In genomic region chr11:36244491-36244882, GRCm38 (mm10) we compare ENCODE assay signal across 12 mouse cellular contexts.
DNase-seq lines count a peak whose midpoint lies in the region; ATAC-seq and TF ChIP-seq lines count a peak whose summit lies in the region.
"Had no signal": no experiment of that assay in that cellular context is flagged by ENCODE, and none has a peak within 500 bp of the region (broad histone marks: within the 10 kb centered on the region; RNA-seq: fewer than 3 reads in every experiment).

No protein-coding gene starts in this region.

- H3K27me3 ChIP-seq in hindbrain, embryonic 13.5 days, result no peaks in the 10 kb centered on the region
- 0 out of 2 replicates have a peak, but pooled peaks cover 5% of the 10 kb centered on the region for H3K27me3 ChIP-seq in hindbrain, embryonic 10.5 days (ENCODE audit: insufficient read depth, poor library complexity, severe bottlenecking)
- H3K27me3 ChIP-seq in embryonic facial prominence, embryonic 14.5 days (replicated peaks; ENCODE audit: control insufficient read depth, insufficient read depth, low read length), result no peaks in the 10 kb centered on the region
- H3K27me3 ChIP-seq in limb, embryonic 12.5 days, result no peaks in the 10 kb centered on the region

- 84% methylated on average over 11 of the region's 11 CpGs for WGBS in hindbrain, embryonic 13.5 days
- 90% methylated on average over 11 of the region's 11 CpGs for WGBS in hindbrain, embryonic 10.5 days
- WGBS in embryonic facial prominence, embryonic 14.5 days, result 78% methylated on average over 11 of the region's 11 CpGs
- 87% methylated on average over 11 of the region's 11 CpGs for WGBS in limb, embryonic 12.5 days

- no peak for ATAC-seq in hindbrain, embryonic 13.5 days (ENCODE audit: low FRiP score)
- no peak for ATAC-seq in embryonic facial prominence, embryonic 14.5 days (ENCODE audit: low read depth)
- ATAC-seq in limb, embryonic 12.5 days (ENCODE audit: insufficient number of reproducible peaks, insufficient read depth, low FRiP score, low TSS enrichment, low read depth), result no peak

- in situ Hi-C loops in ES-E14 (cut with MboI; ENCODE audit: low sequenced_read_pairs in 2 of 2, unreplicated experiment in 2 of 2), result no loop called here

- DNase-seq in hindbrain, embryonic 10.5 days (ENCODE audit: low spot score), result no peak
- no peak for DNase-seq in ES-E14 (ENCODE audit: low read depth, low spot score)
- no peak for DNase-seq in embryonic facial prominence, embryonic 14.5 days (ENCODE audit: low spot score)
- DNase-seq in ovary, postnatal 14 days (ENCODE audit: low spot score), result no peak
- no peak for DNase-seq in embryo, embryonic 9.5 days (ENCODE audit: extremely low spot score)
- DNase-seq: adrenal gland, adult 2 months; heart, postnatal 10 days; liver; lung, adult 2 months had no signal

- no peaks in the 10 kb centered on the region for H3K9me3 ChIP-seq in hindbrain, embryonic 13.5 days
- no peaks in the 10 kb centered on the region for H3K9me3 ChIP-seq in hindbrain, embryonic 10.5 days
- no peaks in the 10 kb centered on the region for H3K9me3 ChIP-seq in ES-E14 (ENCODE audit: control insufficient read depth, insufficient read depth, low read depth, low read length)
- H3K9me3 ChIP-seq in embryonic facial prominence, embryonic 14.5 days (ENCODE audit: control insufficient read depth, low read length), result no peaks in the 10 kb centered on the region
- H3K9me3 ChIP-seq in limb, embryonic 12.5 days, result no peaks in the 10 kb centered on the region

- H3K4me2 ChIP-seq in hindbrain, embryonic 13.5 days, result no peak overlapping the region
- H3K4me2 ChIP-seq in embryonic facial prominence, embryonic 14.5 days (ENCODE audit: low read depth, low read length), result peak overlapping the region; percentile 31; the same call in 1 of the 2 replicates
- H3K4me2 ChIP-seq in limb, embryonic 12.5 days, result no peak overlapping the region

- no peaks in the 10 kb centered on the region for H3K36me3 ChIP-seq in hindbrain, embryonic 13.5 days
- no peaks in the 10 kb centered on the region for H3K36me3 ChIP-seq in hindbrain, embryonic 10.5 days
- H3K36me3 ChIP-seq in ES-E14 (ENCODE audit: control insufficient read depth, insufficient read depth, low read length, poor library complexity, severe bottlenecking), result no peaks in the 10 kb centered on the region
- H3K36me3 ChIP-seq in embryonic facial prominence, embryonic 14.5 days (ENCODE audit: control insufficient read depth, insufficient read depth, low read length), result no peaks in the 10 kb centered on the region
- H3K36me3 ChIP-seq in limb, embryonic 12.5 days, result no peaks in the 10 kb centered on the region
- H3K36me3 ChIP-seq: G1E had no signal

- H3K27ac ChIP-seq in hindbrain, embryonic 13.5 days, result peak overlapping the region; percentile 77
- H3K27ac ChIP-seq in hindbrain, embryonic 10.5 days, result no peak overlapping the region
- peak overlapping the region; percentile 12; the same call in 1 of the 2 replicates for H3K27ac ChIP-seq in ES-E14 (ENCODE audit: insufficient read depth, low read depth, low read length, poor library complexity, severe bottlenecking)
- H3K27ac ChIP-seq in embryonic facial prominence, embryonic 14.5 days (replicated peaks; ENCODE audit: low read depth, low read length), result peak overlapping the region; percentile 64; the same call in 1 of the 2 replicates
- 0 out of 2 replicates have a peak overlapping the region, but pooled peaks have one; percentile 41 for H3K27ac ChIP-seq in limb, embryonic 12.5 days

- H3K4me1 ChIP-seq in hindbrain, embryonic 13.5 days (replicated peaks), result peaks cover 30% of the 10 kb centered on the region
- peaks cover 11% of the 10 kb centered on the region; the same call in 1 of the 2 replicates for H3K4me1 ChIP-seq in hindbrain, embryonic 10.5 days (replicated peaks)
- no peaks in the 10 kb centered on the region for H3K4me1 ChIP-seq in ES-E14 (ENCODE audit: control insufficient read depth in 2 of 2, insufficient read depth in 2 of 2, low read length in 2 of 2, poor library complexity in 1 of 2)
- peaks cover 18% of the 10 kb centered on the region for H3K4me1 ChIP-seq in embryonic facial prominence, embryonic 14.5 days (ENCODE audit: control insufficient read depth, insufficient read depth, low read length)
- peaks cover 13% of the 10 kb centered on the region for H3K4me1 ChIP-seq in limb, embryonic 12.5 days (replicated peaks)

- no peak overlapping the region for H3K4me3 ChIP-seq in hindbrain, embryonic 13.5 days
- no peak overlapping the region for H3K4me3 ChIP-seq in hindbrain, embryonic 10.5 days
- no peak overlapping the region for H3K4me3 ChIP-seq in ES-E14 (ENCODE audit: insufficient read depth in 1 of 2, low read depth in 1 of 2, low read length in 2 of 2, poor library complexity in 1 of 2, severe bottlenecking in 1 of 2)
- H3K4me3 ChIP-seq in embryonic facial prominence, embryonic 14.5 days (ENCODE audit: low read depth, low read length), result no peak overlapping the region
- no peak overlapping the region for H3K4me3 ChIP-seq in limb, embryonic 12.5 days (replicated peaks)

- H3K9ac ChIP-seq in hindbrain, embryonic 13.5 days, result no peak overlapping the region
- H3K9ac ChIP-seq in ES-E14 (ENCODE audit: insufficient read depth, low read depth, low read length, poor library complexity, severe bottlenecking), result no peak overlapping the region
- no peak overlapping the region for H3K9ac ChIP-seq in embryonic facial prominence, embryonic 14.5 days (ENCODE audit: low read depth, low read length)
- no peak overlapping the region for H3K9ac ChIP-seq in limb, embryonic 12.5 days (replicated peaks)

TF ChIP-seq in ES-E14, 5 proteins besides CTCF, POLR2A, EP300 and RAD21:
- no peak for TF ChIP-seq ZC3H11A (IDR thresholded peaks at IDR 0.05; ENCODE audit: borderline replicate concordance, low read depth, low read length)
- no peak for TF ChIP-seq HCFC1 (IDR thresholded peaks at IDR 0.05; ENCODE audit: borderline replicate concordance, insufficient read depth, low read length)
- no peak for TF ChIP-seq MAFK (IDR thresholded peaks at IDR 0.05; ENCODE audit: insufficient read depth, low read depth, low read length)
- no peak for TF ChIP-seq ZNF384 (IDR thresholded peaks at IDR 0.05; ENCODE audit: low read depth, low read length)
- no peak for TF ChIP-seq CHD2 (IDR thresholded peaks at IDR 0.05; ENCODE audit: low read depth, low read length)
